27 mouse cellular contexts compared by ENCODE assay signal in the genomic region with DNA sequence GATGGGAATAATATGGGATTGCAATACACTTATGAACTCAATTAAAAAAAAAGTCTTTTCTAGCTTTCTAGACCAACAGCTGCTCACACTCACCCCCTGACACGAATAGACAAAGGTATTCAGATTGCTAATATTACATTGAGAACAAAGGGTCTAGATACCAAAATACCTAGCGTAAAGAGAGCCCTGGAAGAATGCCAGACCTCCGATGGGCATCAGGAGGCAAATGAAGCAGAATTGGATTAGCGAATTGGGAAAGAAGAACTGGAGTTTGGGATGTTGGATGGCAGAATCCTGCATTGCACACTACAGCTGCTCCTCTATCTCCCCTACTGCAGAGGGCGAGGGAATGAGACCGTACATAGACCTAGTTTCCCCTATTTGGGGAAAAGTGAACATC.
"Had no signal": no experiment of that assay in that cellular context is flagged by ENCODE, and none has a peak within 500 bp of the region (broad histone marks: within the 10 kb centered on the region; RNA-seq: fewer than 3 reads in every experiment).

No protein-coding gene starts in this region.

- H3K4me1 ChIP-seq: heart, embryonic 10.5 days; heart, embryonic 12.5 days; hindbrain, embryonic 10.5 days; hindbrain, embryonic 12.5 days; intestine, embryonic 15.5 days; limb, embryonic 10.5 days; limb, embryonic 12.5 days; liver, embryonic 13.5 days had no signal

- H3K27ac ChIP-seq: gastrocnemius, adult 2 months; heart, embryonic 10.5 days; hindbrain, embryonic 10.5 days; hindbrain, embryonic 12.5 days; hindbrain, embryonic 14.5 days; intestine, embryonic 15.5 days; layer of hippocampus, adult 2 months; left cerebral cortex, adult 2 months; limb, embryonic 10.5 days; limb, embryonic 12.5 days; liver, embryonic 13.5 days had no signal

- H3K4me2 ChIP-seq: heart, embryonic 12.5 days; hindbrain, embryonic 12.5 days; hindbrain, embryonic 14.5 days; intestine, embryonic 15.5 days; limb, embryonic 12.5 days; liver, embryonic 11.5 days; liver, embryonic 13.5 days had no signal

- H3K4me3 ChIP-seq: gastrocnemius, adult 2 months; heart, embryonic 10.5 days; heart, embryonic 12.5 days; hindbrain, embryonic 10.5 days; hindbrain, embryonic 12.5 days; intestine, embryonic 15.5 days; layer of hippocampus, adult 2 months; left cerebral cortex, adult 2 months; limb, embryonic 10.5 days; limb, embryonic 12.5 days; liver, embryonic 13.5 days had no signal

- H3K9me3 ChIP-seq: heart, embryonic 10.5 days; heart, embryonic 12.5 days; hindbrain, embryonic 10.5 days; hindbrain, embryonic 12.5 days; intestine, embryonic 15.5 days; limb, embryonic 10.5 days; limb, embryonic 12.5 days; liver, embryonic 13.5 days had no signal

- ATAC-seq: hindbrain, embryonic 16.5 days; inflammation-experienced regulatory T-cells, adult 6 months; intestine, embryonic 15.5 days; intestine, postnatal 0 days had no signal

- H3K9ac ChIP-seq: heart, embryonic 12.5 days; hindbrain, embryonic 12.5 days; hindbrain, embryonic 14.5 days; intestine, embryonic 15.5 days; limb, embryonic 12.5 days; liver, embryonic 13.5 days had no signal

- H3K27me3 ChIP-seq: heart, embryonic 12.5 days; hindbrain, embryonic 12.5 days; intestine, embryonic 15.5 days; limb, embryonic 12.5 days; liver, embryonic 13.5 days had no signal

- H3K36me3 ChIP-seq: heart, embryonic 10.5 days; heart, embryonic 12.5 days; hindbrain, embryonic 10.5 days; hindbrain, embryonic 12.5 days; intestine, embryonic 15.5 days; limb, embryonic 10.5 days; limb, embryonic 12.5 days; liver, embryonic 13.5 days had no signal

- DNase-seq: gastrocnemius, adult 2 months; gastrocnemius, postnatal 10 days; gastrocnemius, postnatal 25 days; heart, adult 18-20 months; heart, postnatal 10 days; heart, postnatal 4 days; kidney, adult 18-20 months; kidney, adult 8-10 months; kidney, postnatal 10 days; kidney, postnatal 25 days; kidney, postnatal 4 days; liver; liver, embryonic 13.5 days had no signal
